ENCODE assay signal across 21 mouse cellular contexts in the genomic region with DNA sequence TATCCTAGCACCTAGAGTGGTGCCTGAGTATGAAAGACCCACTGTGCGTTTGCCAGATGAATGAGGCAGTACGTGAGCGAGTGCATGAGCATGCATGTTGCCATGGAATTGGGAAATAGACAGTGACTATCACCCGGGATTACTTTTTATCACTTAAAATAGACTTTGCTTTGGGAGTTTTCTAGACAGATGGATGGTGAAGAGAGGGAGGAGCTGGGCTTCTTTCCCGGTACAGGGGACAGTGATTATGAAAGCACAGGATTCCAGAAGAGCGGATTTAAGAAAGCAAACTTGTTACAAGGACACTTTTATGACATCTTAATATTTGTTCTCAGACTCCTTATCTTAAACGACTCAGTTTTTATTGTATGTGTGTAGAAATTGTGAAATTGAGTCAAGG.
A peak's percentile ranks its signal among the peaks of the same experiment; 100 is the strongest.
DNase-seq lines count a peak whose midpoint lies in the region; ATAC-seq and TF ChIP-seq lines count a peak whose summit lies in the region.
"Had no signal": no experiment of that assay in that cellular context is flagged by ENCODE, and none has a peak within 500 bp of the region (broad histone marks: within the 10 kb centered on the region; RNA-seq: fewer than 3 reads in every experiment).

No protein-coding gene starts in this region.

- no peak for TF ChIP-seq POLR2A in liver, adult 2 months (IDR thresholded peaks at IDR 0.05; ENCODE audit: extremely low read depth, insufficient read depth, low read length)

- ATAC-seq in liver, postnatal 0 days: no peak
- ATAC-seq in intestine, embryonic 15.5 days: peak; percentile 90
- no peak for ATAC-seq in forebrain, embryonic 14.5 days
- ATAC-seq in cerebellum, adult (ENCODE audit: insufficient number of reproducible peaks, low FRiP score, low TSS enrichment): no peak
- no peak for ATAC-seq in neural tube, embryonic 15.5 days (ENCODE audit: low FRiP score)

- no peak overlapping the region for H3K4me2 ChIP-seq in liver, postnatal 0 days (ENCODE audit: low read depth, low read length)
- no peak overlapping the region for H3K4me2 ChIP-seq in intestine, embryonic 15.5 days (replicated peaks)
- H3K4me2 ChIP-seq in forebrain, embryonic 14.5 days (ENCODE audit: low read length): no peak overlapping the region
- no peak overlapping the region for H3K4me2 ChIP-seq in neural tube, embryonic 15.5 days
- H3K4me2 ChIP-seq: forebrain, embryonic 12.5 days; heart, embryonic 12.5 days; hindbrain, embryonic 12.5 days; kidney, embryonic 15.5 days; limb, embryonic 13.5 days; midbrain, embryonic 12.5 days; neural tube, embryonic 13.5 days; stomach, embryonic 15.5 days had no signal

- H3K36me3 ChIP-seq in liver, adult 2 months (ENCODE audit: control insufficient read depth, insufficient read depth, low read length): no peaks in the 10 kb centered on the region
- H3K36me3 ChIP-seq in liver, postnatal 0 days (replicated peaks; ENCODE audit: insufficient read depth, low read length): no peaks in the 10 kb centered on the region
- H3K36me3 ChIP-seq in intestine, embryonic 15.5 days: no peaks in the 10 kb centered on the region
- no peaks in the 10 kb centered on the region for H3K36me3 ChIP-seq in forebrain, embryonic 14.5 days (ENCODE audit: control insufficient read depth, insufficient read depth, low read length)
- no peaks in the 10 kb centered on the region for H3K36me3 ChIP-seq in neural tube, embryonic 15.5 days
- H3K36me3 ChIP-seq: forebrain, embryonic 12.5 days; heart, embryonic 12.5 days; hindbrain, embryonic 12.5 days; kidney, embryonic 15.5 days; limb, embryonic 13.5 days; midbrain, embryonic 12.5 days; neural tube, embryonic 13.5 days; stomach, embryonic 15.5 days had no signal

- DNase-seq in liver, adult 2 months (ENCODE audit: extremely low read depth, low read depth, low spot score): peak; percentile 17
- DNase-seq in liver, postnatal 0 days: no peak
- peak; percentile 20 for DNase-seq in layer of hippocampus, adult 9-10 months (ENCODE audit: low spot score)
- DNase-seq in right cerebral cortex, postnatal 25 days: peak; percentile 14
- no peak for DNase-seq in forebrain, embryonic 14.5 days (ENCODE audit: low spot score)
- DNase-seq: cerebellum, adult 9-11 months; heart, postnatal 14 days; kidney, postnatal 4 days; thymus, adult 2 months had no signal

- no peak for TF ChIP-seq CTCF in liver, adult 2 months (IDR thresholded peaks at IDR 0.05; ENCODE audit: low read depth, low read length)
- TF ChIP-seq CTCF in liver, postnatal 0 days (IDR thresholded peaks at IDR 0.05; ENCODE audit: low read depth): no peak

- no peaks in the 10 kb centered on the region for H3K4me1 ChIP-seq in liver, adult 2 months (ENCODE audit: control insufficient read depth, insufficient read depth, low read length)
- no peaks in the 10 kb centered on the region for H3K4me1 ChIP-seq in liver, postnatal 0 days (ENCODE audit: insufficient read depth)
- H3K4me1 ChIP-seq in intestine, embryonic 15.5 days (replicated peaks): no peaks in the 10 kb centered on the region
- no peaks in the 10 kb centered on the region for H3K4me1 ChIP-seq in forebrain, embryonic 14.5 days (ENCODE audit: control insufficient read depth, insufficient read depth, low read length)
- H3K4me1 ChIP-seq in neural tube, embryonic 15.5 days: no peaks in the 10 kb centered on the region
- H3K4me1 ChIP-seq: forebrain, embryonic 12.5 days; heart, embryonic 12.5 days; hindbrain, embryonic 12.5 days; kidney, embryonic 15.5 days; limb, embryonic 13.5 days; midbrain, embryonic 12.5 days; neural tube, embryonic 13.5 days; stomach, embryonic 15.5 days had no signal

- H3K27ac ChIP-seq in liver, adult 2 months (replicated peaks; ENCODE audit: insufficient read depth, low read depth, low read length): no peak overlapping the region
- no peak overlapping the region for H3K27ac ChIP-seq in liver, postnatal 0 days (ENCODE audit: low read depth)
- H3K27ac ChIP-seq in intestine, embryonic 15.5 days: no peak overlapping the region
- H3K27ac ChIP-seq in forebrain, embryonic 14.5 days (ENCODE audit: low read depth, low read length): no peak overlapping the region
- H3K27ac ChIP-seq in neural tube, embryonic 15.5 days (replicated peaks): no peak overlapping the region
- H3K27ac ChIP-seq: forebrain, embryonic 12.5 days; hindbrain, embryonic 12.5 days; kidney, embryonic 15.5 days; limb, embryonic 13.5 days; liver, embryonic 14.5 days; midbrain, embryonic 12.5 days; neural tube, embryonic 13.5 days; stomach, embryonic 15.5 days had no signal

- no peak overlapping the region for H3K9ac ChIP-seq in liver, adult 2 months (ENCODE audit: low read depth, low read length)
- H3K9ac ChIP-seq in liver, postnatal 0 days (replicated peaks): no peak overlapping the region
- H3K9ac ChIP-seq in intestine, embryonic 15.5 days: no peak overlapping the region
- H3K9ac ChIP-seq in forebrain, embryonic 14.5 days (ENCODE audit: low read length): no peak overlapping the region
- H3K9ac ChIP-seq in neural tube, embryonic 15.5 days (replicated peaks): no peak overlapping the region
- H3K9ac ChIP-seq: forebrain, embryonic 12.5 days; heart, embryonic 12.5 days; hindbrain, embryonic 12.5 days; kidney, embryonic 15.5 days; limb, embryonic 13.5 days; liver, embryonic 14.5 days; midbrain, embryonic 12.5 days; neural tube, embryonic 13.5 days; stomach, embryonic 15.5 days had no signal

- H3K9me3 ChIP-seq in liver, postnatal 0 days (ENCODE audit: low read length): no peaks in the 10 kb centered on the region
- no peaks in the 10 kb centered on the region for H3K9me3 ChIP-seq in intestine, embryonic 15.5 days
- H3K9me3 ChIP-seq in forebrain, embryonic 14.5 days (replicated peaks; ENCODE audit: control insufficient read depth, low read length): no peaks in the 10 kb centered on the region
- no peaks in the 10 kb centered on the region for H3K9me3 ChIP-seq in neural tube, embryonic 15.5 days (replicated peaks)
- H3K9me3 ChIP-seq: forebrain, embryonic 12.5 days; heart, embryonic 12.5 days; hindbrain, embryonic 12.5 days; kidney, embryonic 15.5 days; limb, embryonic 13.5 days; midbrain, embryonic 12.5 days; neural tube, embryonic 13.5 days; stomach, embryonic 15.5 days had no signal

- TF ChIP-seq EP300 in liver, postnatal 0 days (IDR thresholded peaks at IDR 0.05; ENCODE audit: low read depth): no peak

- no peak overlapping the region for H3K4me3 ChIP-seq in liver, adult 2 months (ENCODE audit: insufficient read depth, low read depth, low read length)
- no peak overlapping the region for H3K4me3 ChIP-seq in liver, postnatal 0 days (ENCODE audit: low read depth, low read length)
- H3K4me3 ChIP-seq in intestine, embryonic 15.5 days (replicated peaks): no peak overlapping the region
- H3K4me3 ChIP-seq in forebrain, embryonic 14.5 days (ENCODE audit: low read depth, low read length): no peak overlapping the region
- no peak overlapping the region for H3K4me3 ChIP-seq in neural tube, embryonic 15.5 days (replicated peaks)
- H3K4me3 ChIP-seq: forebrain, embryonic 12.5 days; heart, embryonic 12.5 days; hindbrain, embryonic 12.5 days; kidney, embryonic 15.5 days; limb, embryonic 13.5 days; midbrain, embryonic 12.5 days; neural tube, embryonic 13.5 days; stomach, embryonic 15.5 days had no signal

- no peaks in the 10 kb centered on the region for H3K79me2 ChIP-seq in liver, adult 2 months (ENCODE audit: control insufficient read depth, insufficient read depth, low read length)

- no peaks in the 10 kb centered on the region for H3K27me3 ChIP-seq in liver, adult 2 months (ENCODE audit: control insufficient read depth, insufficient read depth, low read length)
- H3K27me3 ChIP-seq in liver, postnatal 0 days (ENCODE audit: insufficient read depth, low read length): no peaks in the 10 kb centered on the region
- H3K27me3 ChIP-seq in intestine, embryonic 15.5 days (replicated peaks): no peaks in the 10 kb centered on the region
- no peaks in the 10 kb centered on the region for H3K27me3 ChIP-seq in forebrain, embryonic 14.5 days (replicated peaks; ENCODE audit: control insufficient read depth, insufficient read depth, low read length)
- no peaks in the 10 kb centered on the region for H3K27me3 ChIP-seq in neural tube, embryonic 15.5 days (replicated peaks)
- H3K27me3 ChIP-seq: forebrain, embryonic 12.5 days; heart, embryonic 12.5 days; hindbrain, embryonic 12.5 days; kidney, embryonic 15.5 days; limb, embryonic 13.5 days; midbrain, embryonic 12.5 days; neural tube, embryonic 13.5 days; stomach, embryonic 15.5 days had no signal

- WGBS in liver, adult 2 months: 80% methylated on average over 7 of the region's 7 CpGs
- 73% methylated on average over 7 of the region's 7 CpGs for WGBS in liver, postnatal 0 days (ENCODE audit: insufficient replicate concordance)
- WGBS in intestine, embryonic 15.5 days: 65% methylated on average over 7 of the region's 7 CpGs
- WGBS in forebrain, embryonic 14.5 days: 87% methylated on average over 7 of the region's 7 CpGs
- WGBS in neural tube, embryonic 15.5 days: 90% methylated on average over 7 of the region's 7 CpGs

Comparison
In these comparisons a context has a peak if more than half of its experiments do, and no peak if none do; other contexts are left out.
1. DNase-seq: peak in liver, adult 2 months (single experiment), layer of hippocampus, adult 9-10 months (single experiment) and right cerebral cortex, postnatal 25 days (single experiment); none in liver, postnatal 0 days (single experiment) and forebrain, embryonic 14.5 days (single experiment).